Mouse (Mus musculus) ES-E14 (cell line): ENCODE data around the gene Ghrhr.

Experiments
- CHD2 ChIP-seq: IDR thresholded peaks from 2 replicates; pipeline ENCODE4 v1.6.1; 2014; ENCODE audit warnings: mild to moderate bottlenecking, low read depth, low read length, inconsistent platforms
- HCFC1 ChIP-seq: IDR thresholded peaks from 2 replicates; pipeline ENCODE4 v1.6.1; 2012; ENCODE audit warnings: low read length, inconsistent platforms, borderline replicate concordance; ENCODE audit not compliant: insufficient read depth
- MAFK ChIP-seq: IDR thresholded peaks from 2 replicates; pipeline ENCODE4 v1.6.1; 2014; ENCODE audit warnings: mild to moderate bottlenecking, low read depth, low read length, inconsistent platforms; ENCODE audit not compliant: insufficient read depth
- ZC3H11A ChIP-seq: IDR thresholded peaks from 2 replicates; pipeline ENCODE4 v1.6.1; 2012; ENCODE audit warnings: low read depth, mild to moderate bottlenecking, inconsistent platforms, low read length, borderline replicate concordance
- ZNF384 ChIP-seq: IDR thresholded peaks from 2 replicates; pipeline ENCODE4 v1.6.1; 2012; ENCODE audit warnings: low read depth, low read length, inconsistent platforms

DNA sequence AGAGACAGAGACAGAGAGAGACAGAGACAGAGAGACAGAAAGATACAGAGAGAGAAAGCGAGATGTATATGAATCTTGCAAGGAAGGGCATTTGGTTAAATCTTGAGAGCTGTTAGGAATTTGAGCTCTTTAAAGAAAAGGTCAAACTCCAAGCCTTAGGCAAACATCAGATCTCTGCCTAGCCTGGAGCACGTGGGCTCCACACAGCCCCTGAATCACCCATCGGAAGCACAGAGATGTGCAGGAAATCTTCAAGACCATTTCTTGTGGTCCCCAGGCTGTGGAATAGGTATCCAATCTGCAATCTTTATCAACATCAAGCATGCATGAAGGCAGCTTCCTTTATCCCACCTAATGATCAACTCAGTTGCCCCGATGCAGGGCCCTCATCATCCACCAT lies 1.4 kb downstream of the Ghrhr start:
- no peak for TF ChIP-seq ZNF384
- no peak for TF ChIP-seq HCFC1
- TF ChIP-seq ZC3H11A = no peak
- TF ChIP-seq MAFK = no peak
- TF ChIP-seq CHD2 = no peak
